Mouse (Mus musculus) heart, postnatal 0 days (tissue): ENCODE measurements at regions not wholly inside any gene's neighbourhood (a gene's known extent, or its start where the extent isn't known, plus 50 kb on each side); places are given as distances from the start of the nearest gene placed in this dataset.

ENCODE experiments used
- CTCF ChIP-seq: IDR thresholded peaks from 2 replicates; pipeline ENCODE4 v1.5.1; 2016; ENCODE audit warnings: antibody characterized with exemption, control low read depth, low read depth
- EP300 ChIP-seq: IDR thresholded peaks from 2 replicates; pipeline ENCODE4 v1.6.1; 2016; ENCODE audit warnings: antibody characterized with exemption, low read depth

GRCm38 (mm10) chr2:166266915-166267314 lies 111.5 kb upstream of the Sulf2 start:
- no peak for TF ChIP-seq CTCF
- no peak for TF ChIP-seq EP300
